Mouse (Mus musculus): ENCODE measurements around the gene 1110002E22Rik. TPM values are rescaled to one million over a fixed set of nuclear protein-coding genes. Genes with fewer than 3 reads are reported as not detected.

The 1110002E22Rik gene
- polyA plus RNA-seq, 1 experiment from 2014 or later, result 18.7 TPM

GRCm38 (mm10) chr3:138110910-138111782 lies 46.3 kb downstream of the 1110002E22Rik start:
- Histone ChIP-seq H3K36me3 (ENCODE audit: control insufficient read depth, insufficient read depth) (no peaks in the 10 kb centered on the region), H3K27ac (ENCODE audit: low read length) (no peak overlapping the region), H3K4me2 (ENCODE audit: low read depth, low read length) (no peak overlapping the region), H3K27me3 (ENCODE audit: control insufficient read depth, insufficient read depth, low read length) (no peaks in the 10 kb centered on the region), H3K4me1 (ENCODE audit: control insufficient read depth, insufficient read depth, low read length) (no peaks in the 10 kb centered on the region), H3K9me3 (replicated peaks; ENCODE audit: control insufficient read depth, low read length) (no peaks in the 10 kb centered on the region), H3K4me3 (ENCODE audit: low read length) (no peak overlapping the region), H3K9ac (ENCODE audit: low read length) (no peak overlapping the region)
- no peak for ATAC-seq (replicated peaks; ENCODE audit: extremely low read depth, insufficient read depth, low FRiP score)
- WGBS, result 87% methylated on average over 19 of the region's 19 CpGs

GRCm38 (mm10) chr3:138114106-138114505 lies 49.3 kb downstream of the 1110002E22Rik start:
- Histone ChIP-seq H3K4me1 (ENCODE audit: control insufficient read depth, insufficient read depth, low read length) (peaks cover 25% of the 10 kb centered on the region), H3K36me3 (ENCODE audit: control insufficient read depth, insufficient read depth) (no peaks in the 10 kb centered on the region), H3K4me3 (ENCODE audit: low read length) (no peak overlapping the region), H3K4me2 (ENCODE audit: low read depth, low read length) (no peak overlapping the region), H3K27me3 (ENCODE audit: control insufficient read depth, insufficient read depth, low read length) (no peaks in the 10 kb centered on the region), H3K9ac (ENCODE audit: low read length) (no peak overlapping the region), H3K27ac (ENCODE audit: low read length) (no peak overlapping the region), H3K9me3 (replicated peaks; ENCODE audit: control insufficient read depth, low read length) (no peaks in the 10 kb centered on the region)
- 82% methylated on average over 17 of the region's 17 CpGs for WGBS
- ATAC-seq (replicated peaks; ENCODE audit: extremely low read depth, insufficient read depth, low FRiP score), result no peak

- no peak for ATAC-seq (replicated peaks; ENCODE audit: extremely low read depth, insufficient read depth, low FRiP score)
- no peak overlapping the region for H3K9ac ChIP-seq (ENCODE audit: low read length)
- H3K36me3 ChIP-seq (ENCODE audit: control insufficient read depth, insufficient read depth), result no peaks in the 10 kb centered on the region
- H3K4me2 ChIP-seq (ENCODE audit: low read depth, low read length), result no peak overlapping the region; the same call in 1 of the 2 replicates
- H3K4me3 ChIP-seq (ENCODE audit: low read length), result no peak overlapping the region
- 44% methylated on average over 4 of the region's 4 CpGs for WGBS
- H3K27ac ChIP-seq (ENCODE audit: low read length), result peak overlapping the region; percentile 87
- no peaks in the 10 kb centered on the region for H3K27me3 ChIP-seq (ENCODE audit: control insufficient read depth, insufficient read depth, low read length)
- no peaks in the 10 kb centered on the region for H3K9me3 ChIP-seq (replicated peaks; ENCODE audit: control insufficient read depth, low read length)
- peaks cover 33% of the 10 kb centered on the region for H3K4me1 ChIP-seq (ENCODE audit: control insufficient read depth, insufficient read depth, low read length)
Observed at GRCm38 (mm10) chr3:138116871-138117270, 52.0 kb downstream of the 1110002E22Rik start.

GRCm38 (mm10) chr3:138118392-138118791 lies 53.5 kb downstream of the 1110002E22Rik start:
- H3K27ac ChIP-seq (ENCODE audit: low read length), result peak overlapping the region; percentile 87
- no peak for ATAC-seq (replicated peaks; ENCODE audit: extremely low read depth, insufficient read depth, low FRiP score)
- H3K27me3 ChIP-seq (ENCODE audit: control insufficient read depth, insufficient read depth, low read length), result no peaks in the 10 kb centered on the region
- H3K4me3 ChIP-seq (ENCODE audit: low read length), result no peak overlapping the region
- peak overlapping the region; percentile 48 for H3K4me2 ChIP-seq (ENCODE audit: low read depth, low read length)
- peaks cover 33% of the 10 kb centered on the region for H3K4me1 ChIP-seq (ENCODE audit: control insufficient read depth, insufficient read depth, low read length)
- H3K36me3 ChIP-seq (ENCODE audit: control insufficient read depth, insufficient read depth), result no peaks in the 10 kb centered on the region
- no peak overlapping the region; the same call in 1 of the 2 replicates for H3K9ac ChIP-seq (ENCODE audit: low read length)
- WGBS, result 59% methylated on average over 6 of the region's 6 CpGs
- no peaks in the 10 kb centered on the region for H3K9me3 ChIP-seq (replicated peaks; ENCODE audit: control insufficient read depth, low read length)

GRCm38 (mm10) chr3:138118831-138119230 lies 54.0 kb downstream of the 1110002E22Rik start:
- Histone ChIP-seq H3K4me3 (ENCODE audit: low read length) (peak overlapping the region; percentile 2; the same call in 1 of the 2 replicates), H3K9ac (ENCODE audit: low read length) (peak overlapping the region; percentile 21), H3K9me3 (replicated peaks; ENCODE audit: control insufficient read depth, low read length) (no peaks in the 10 kb centered on the region), H3K27me3 (ENCODE audit: control insufficient read depth, insufficient read depth, low read length) (no peaks in the 10 kb centered on the region), H3K36me3 (ENCODE audit: control insufficient read depth, insufficient read depth) (no peaks in the 10 kb centered on the region), H3K27ac (ENCODE audit: low read length) (peak overlapping the region; percentile 87), H3K4me2 (ENCODE audit: low read depth, low read length) (peak overlapping the region; percentile 48), H3K4me1 (ENCODE audit: control insufficient read depth, insufficient read depth, low read length) (peaks cover 33% of the 10 kb centered on the region)
- 41% methylated on average over 14 of the region's 14 CpGs for WGBS
- peak; percentile 51 for ATAC-seq (replicated peaks; ENCODE audit: extremely low read depth, insufficient read depth, low FRiP score)

- H3K36me3 ChIP-seq (ENCODE audit: control insufficient read depth, insufficient read depth), result no peaks in the 10 kb centered on the region
- H3K9me3 ChIP-seq (replicated peaks; ENCODE audit: control insufficient read depth, low read length), result no peaks in the 10 kb centered on the region
- H3K4me3 ChIP-seq (ENCODE audit: low read length), result no peak overlapping the region
- no peaks in the 10 kb centered on the region for H3K27me3 ChIP-seq (ENCODE audit: control insufficient read depth, insufficient read depth, low read length)
- peak overlapping the region; percentile 87 for H3K27ac ChIP-seq (ENCODE audit: low read length)
- WGBS, result 42% methylated on average over 16 of the region's 16 CpGs
- H3K9ac ChIP-seq (ENCODE audit: low read length), result peak overlapping the region; percentile 45; the same call in 1 of the 2 replicates
- H3K4me1 ChIP-seq (ENCODE audit: control insufficient read depth, insufficient read depth, low read length), result peaks cover 33% of the 10 kb centered on the region
- H3K4me2 ChIP-seq (ENCODE audit: low read depth, low read length), result peak overlapping the region; percentile 48
- peak; percentile 78 for ATAC-seq (replicated peaks; ENCODE audit: extremely low read depth, insufficient read depth, low FRiP score)
Observed at GRCm38 (mm10) chr3:138119444-138120105, 54.7 kb downstream of the 1110002E22Rik start.

GRCm38 (mm10) chr3:138121461-138121860 lies 56.6 kb downstream of the 1110002E22Rik start:
- H3K4me1 ChIP-seq (ENCODE audit: control insufficient read depth, insufficient read depth, low read length), result peaks cover 30% of the 10 kb centered on the region
- no peaks in the 10 kb centered on the region for H3K27me3 ChIP-seq (ENCODE audit: control insufficient read depth, insufficient read depth, low read length)
- H3K4me3 ChIP-seq (ENCODE audit: low read length), result no peak overlapping the region
- no peak overlapping the region for H3K27ac ChIP-seq (ENCODE audit: low read length)
- H3K4me2 ChIP-seq (ENCODE audit: low read depth, low read length), result no peak overlapping the region
- no peaks in the 10 kb centered on the region for H3K9me3 ChIP-seq (replicated peaks; ENCODE audit: control insufficient read depth, low read length)
- 94% methylated on average over 2 of the region's 2 CpGs for WGBS
- no peak for ATAC-seq (replicated peaks; ENCODE audit: extremely low read depth, insufficient read depth, low FRiP score)
- H3K36me3 ChIP-seq (ENCODE audit: control insufficient read depth, insufficient read depth), result no peaks in the 10 kb centered on the region
- H3K9ac ChIP-seq (ENCODE audit: low read length), result no peak overlapping the region

- no peak overlapping the region for H3K4me2 ChIP-seq (ENCODE audit: low read depth, low read length)
- H3K27me3 ChIP-seq (ENCODE audit: control insufficient read depth, insufficient read depth, low read length), result no peaks in the 10 kb centered on the region
- ATAC-seq (replicated peaks; ENCODE audit: extremely low read depth, insufficient read depth, low FRiP score), result no peak
- no peak overlapping the region for H3K4me3 ChIP-seq (ENCODE audit: low read length)
- 66% methylated on average over 10 of the region's 10 CpGs for WGBS
- no peaks in the 10 kb centered on the region for H3K36me3 ChIP-seq (ENCODE audit: control insufficient read depth, insufficient read depth)
- H3K9me3 ChIP-seq (replicated peaks; ENCODE audit: control insufficient read depth, low read length), result no peaks in the 10 kb centered on the region
- no peak overlapping the region for H3K27ac ChIP-seq (ENCODE audit: low read length)
- H3K9ac ChIP-seq (ENCODE audit: low read length), result no peak overlapping the region
- H3K4me1 ChIP-seq (ENCODE audit: control insufficient read depth, insufficient read depth, low read length), result peaks cover 12% of the 10 kb centered on the region
Observed at GRCm38 (mm10) chr3:138123842-138124241, 59.0 kb downstream of the 1110002E22Rik start.

- Histone ChIP-seq H3K36me3 (ENCODE audit: control insufficient read depth, insufficient read depth) (no peaks in the 10 kb centered on the region), H3K4me3 (ENCODE audit: low read length) (no peak overlapping the region), H3K4me2 (ENCODE audit: low read depth, low read length) (no peak overlapping the region), H3K27ac (ENCODE audit: low read length) (no peak overlapping the region), H3K27me3 (ENCODE audit: control insufficient read depth, insufficient read depth, low read length) (no peaks in the 10 kb centered on the region), H3K4me1 (ENCODE audit: control insufficient read depth, insufficient read depth, low read length) (peaks cover 4% of the 10 kb centered on the region; the same call in 1 of the 2 replicates), H3K9me3 (replicated peaks; ENCODE audit: control insufficient read depth, low read length) (no peaks in the 10 kb centered on the region), H3K9ac (ENCODE audit: low read length) (no peak overlapping the region)
- WGBS, result 77% methylated on average over 6 of the region's 6 CpGs
- no peak for ATAC-seq (replicated peaks; ENCODE audit: extremely low read depth, insufficient read depth, low FRiP score)
Observed at GRCm38 (mm10) chr3:138129110-138129509, 64.3 kb downstream of the 1110002E22Rik start.

Measured in heart, embryonic 16.5 days (tissue).